Mouse (Mus musculus) ES-E14 (cell line): ENCODE measurements around the gene Mc1r. TPM values are rescaled to one million over a fixed set of nuclear protein-coding genes. Genes with fewer than 3 reads are reported as not detected.
"Not testable (repeated sequence)": the region's sequence is repeated elsewhere in the genome, so short reads cannot be mapped to it uniquely, and the experiment has no call there.

Source experiments
- DNase-seq: peaks from one replicate; pipeline ENCODE4 v3.0.0-alpha.2; 2013; ENCODE audit warnings: low read depth, low spot score
- H3K27ac ChIP-seq: 2 replicates; pipeline ENCODE4 v1.5.1; 2012; ENCODE audit warnings: low read depth, mild to moderate bottlenecking, low read length, moderate library complexity, mixed read lengths; ENCODE audit not compliant: poor library complexity, insufficient read depth, severe bottlenecking
- H3K36me3 ChIP-seq: 2 replicates; pipeline ENCODE4 v1.6.1; 2012; ENCODE audit warnings: mild to moderate bottlenecking, low read length, moderate library complexity, mixed read lengths; ENCODE audit not compliant: control insufficient read depth, poor library complexity, insufficient read depth, severe bottlenecking
- H3K4me1 ChIP-seq, 2 experiments: fragments of 150-350 bp in 1 of 2; sonication (generic) in 1 of 2; 2 replicates each; pipeline ENCODE4 v1.6.1; 2012; ENCODE audit warnings: low read length in 2 of 2, mild to moderate bottlenecking in 1 of 2, mixed read lengths in 1 of 2; ENCODE audit not compliant: control insufficient read depth in 2 of 2, insufficient read depth in 2 of 2, poor library complexity in 1 of 2
- H3K4me3 ChIP-seq, 2 experiments: fragments of 150-350 bp in 1 of 2; sonication (generic) in 1 of 2; 2 replicates each; pipeline ENCODE4 v1.5.1; 2012; ENCODE audit warnings: low read length in 2 of 2, low read depth in 1 of 2, mild to moderate bottlenecking in 1 of 2, mixed read lengths in 1 of 2; ENCODE audit not compliant: insufficient read depth in 1 of 2, poor library complexity in 1 of 2, severe bottlenecking in 1 of 2
- H3K9ac ChIP-seq: 2 replicates; pipeline ENCODE4 v1.6.1; 2012; ENCODE audit warnings: low read depth, mild to moderate bottlenecking, low read length, mixed read lengths; ENCODE audit not compliant: poor library complexity, insufficient read depth, severe bottlenecking
- H3K9me3 ChIP-seq: fragments of 150-350 bp; sonication (generic); 2 replicates; pipeline ENCODE4 v1.6.1; 2012; ENCODE audit warnings: low read depth, mild to moderate bottlenecking, low read length; ENCODE audit not compliant: control insufficient read depth, insufficient read depth
- CHD2 ChIP-seq: IDR thresholded peaks from 2 replicates; pipeline ENCODE4 v1.6.1; 2014; ENCODE audit warnings: mild to moderate bottlenecking, low read depth, low read length, inconsistent platforms
- HCFC1 ChIP-seq: IDR thresholded peaks from 2 replicates; pipeline ENCODE4 v1.6.1; 2012; ENCODE audit warnings: low read length, inconsistent platforms, borderline replicate concordance; ENCODE audit not compliant: insufficient read depth
- MAFK ChIP-seq: IDR thresholded peaks from 2 replicates; pipeline ENCODE4 v1.6.1; 2014; ENCODE audit warnings: mild to moderate bottlenecking, low read depth, low read length, inconsistent platforms; ENCODE audit not compliant: insufficient read depth
- ZC3H11A ChIP-seq: IDR thresholded peaks from 2 replicates; pipeline ENCODE4 v1.6.1; 2012; ENCODE audit warnings: low read depth, mild to moderate bottlenecking, inconsistent platforms, low read length, borderline replicate concordance
- ZNF384 ChIP-seq: IDR thresholded peaks from 2 replicates; pipeline ENCODE4 v1.6.1; 2012; ENCODE audit warnings: low read depth, low read length, inconsistent platforms
- in situ Hi-C, 2 experiments: fragments of 600-800 bp; cut with MboI; formaldehyde crosslinking; loops; one replicate each; pipeline ENCODE4 v1.15.1; 2025; ENCODE audit warnings: low sequenced_read_pairs in 2 of 2, inconsistent platforms in 1 of 2; ENCODE audit not compliant: unreplicated experiment in 2 of 2
- total RNA-seq: library from RNA; depleted of rRNA; stranded (reverse); fragments of 300-350 nt; gene quantifications from 2 replicates; pipeline ENCODE4 v1.2.3, GENCODE M21; 2012

Mc1r gene
- total RNA-seq, 1 experiment, result 0.27 TPM

DNA sequence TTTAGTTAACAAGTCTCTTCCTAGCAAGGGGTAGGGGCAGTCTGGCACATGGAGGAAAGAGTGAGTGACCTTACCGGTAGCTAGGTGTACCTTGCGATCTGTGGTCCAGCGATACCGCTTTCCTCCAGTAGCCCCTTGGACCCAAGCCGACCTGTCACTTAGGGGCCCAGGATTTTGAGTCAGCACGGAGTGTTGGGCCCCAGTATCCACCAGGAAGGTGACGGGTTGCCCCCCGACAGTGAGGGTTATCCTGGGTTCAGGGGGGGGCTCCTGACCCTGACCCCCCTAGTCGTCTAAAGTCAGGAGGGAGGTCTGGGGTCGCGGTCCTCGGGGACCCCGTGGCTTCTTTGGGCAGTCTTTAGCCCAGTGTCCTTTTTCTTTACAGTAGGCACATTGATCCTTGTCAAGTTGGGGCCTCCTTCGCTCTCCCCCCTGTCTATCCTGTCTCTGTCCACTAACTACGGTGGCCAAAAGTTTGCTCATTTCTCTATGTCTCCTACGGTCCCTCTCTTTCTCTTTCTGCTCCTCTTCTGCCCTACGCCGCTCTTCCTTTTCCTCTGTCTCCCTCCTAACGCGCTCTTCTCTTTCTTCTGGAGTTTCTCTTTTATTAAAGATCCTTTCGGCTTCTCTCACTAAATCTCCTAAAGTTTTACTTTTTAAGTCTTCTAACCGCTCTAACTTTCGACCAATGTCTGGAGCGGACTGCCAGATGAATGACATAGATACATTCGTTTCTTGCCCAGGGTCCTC is 24.9 kb downstream of the Mc1r start:
- DNase-seq, result no peak
- Histone ChIP-seq H3K9ac (no peak overlapping the region), H3K27ac (no peak overlapping the region), H3K4me3 (no peak overlapping the region), H3K36me3 (peaks cover 18% of the 10 kb centered on the region; the same call in 1 of the 2 replicates), H3K9me3 (no peaks in the 10 kb centered on the region), H3K4me1 (no peaks in the 10 kb centered on the region)
- in situ Hi-C loops, result no loop called here
- TF ChIP-seq ZC3H11A (no peak), MAFK (no peak), CHD2 (no peak), ZNF384 (no peak), HCFC1 (no peak)

DNA sequence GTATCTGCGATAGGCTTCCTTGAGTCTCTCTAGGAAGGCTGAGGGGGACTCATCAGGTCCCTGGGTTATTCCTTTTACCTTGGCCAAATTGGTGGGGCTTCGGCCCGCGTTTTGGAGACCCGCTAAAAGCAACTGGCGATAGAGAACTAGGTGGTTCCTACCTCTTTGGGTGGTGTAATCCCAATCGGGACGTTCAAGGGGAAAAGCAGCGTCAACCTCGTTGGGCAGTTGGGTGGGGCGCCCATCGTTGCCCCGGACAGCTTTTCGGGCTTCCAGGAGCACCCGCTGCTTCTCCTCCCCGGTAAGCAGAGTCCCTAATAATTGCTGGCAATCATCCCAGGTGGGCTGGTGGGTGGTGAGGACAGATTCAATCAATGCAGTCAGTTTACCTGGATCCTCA is 25.5 kb downstream of the Mc1r start:
- H3K36me3 ChIP-seq, result peaks cover 16% of the 10 kb centered on the region; the same call in 1 of the 2 replicates
- no peak overlapping the region for H3K9ac ChIP-seq
- H3K27ac ChIP-seq, result no peak overlapping the region
- TF ChIP-seq HCFC1 (no peak), MAFK (no peak), ZNF384 (no peak), CHD2 (no peak), ZC3H11A (no peak)
- in situ Hi-C loops, result no loop called here
- no peaks in the 10 kb centered on the region for H3K9me3 ChIP-seq
- no peak overlapping the region for H3K4me3 ChIP-seq
- no peak for DNase-seq
- H3K4me1 ChIP-seq, result no peaks in the 10 kb centered on the region

DNA sequence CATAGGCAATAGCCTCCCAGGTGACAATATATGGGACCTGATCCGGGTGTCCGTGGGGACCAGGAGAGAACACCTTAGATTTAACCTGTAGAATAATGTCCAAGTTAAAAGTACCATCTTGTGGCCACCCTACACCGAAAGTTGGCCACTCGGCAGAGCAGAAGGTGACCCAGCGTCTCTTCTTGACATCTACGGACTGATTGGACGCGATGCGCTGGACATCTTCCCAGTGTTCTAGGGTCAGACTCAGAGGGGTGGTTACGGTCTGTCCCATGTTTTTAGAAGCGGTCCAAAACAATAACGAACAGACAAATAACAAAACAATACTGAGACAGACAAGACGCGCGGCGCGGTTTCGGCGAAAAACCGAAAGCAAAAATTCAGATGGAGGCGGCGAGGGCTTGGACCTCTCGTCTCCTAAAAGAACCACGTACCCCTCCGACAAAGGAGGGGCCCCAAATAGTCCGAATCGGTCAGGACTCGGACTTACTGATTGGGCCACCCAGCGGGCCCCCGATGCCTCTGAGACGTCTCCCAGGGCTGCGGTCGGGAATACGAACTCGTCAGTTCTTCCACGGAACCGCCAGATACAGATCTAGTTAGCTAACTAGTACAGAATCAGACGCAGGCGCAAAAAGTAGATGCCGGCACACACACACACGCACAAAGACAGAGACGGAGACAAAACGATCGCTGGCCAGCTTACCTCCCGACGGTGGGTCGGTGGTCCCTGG is 26.5 kb downstream of the Mc1r start:
- H3K9ac ChIP-seq, in situ Hi-C loops, DNase-seq, H3K27ac ChIP-seq, H3K4me3 ChIP-seq, H3K4me1 ChIP-seq, H3K9me3 ChIP-seq: not testable (repeated sequence)
- H3K36me3 ChIP-seq, result peaks cover 14% of the 10 kb centered on the region; the same call in 1 of the 2 replicates

DNA sequence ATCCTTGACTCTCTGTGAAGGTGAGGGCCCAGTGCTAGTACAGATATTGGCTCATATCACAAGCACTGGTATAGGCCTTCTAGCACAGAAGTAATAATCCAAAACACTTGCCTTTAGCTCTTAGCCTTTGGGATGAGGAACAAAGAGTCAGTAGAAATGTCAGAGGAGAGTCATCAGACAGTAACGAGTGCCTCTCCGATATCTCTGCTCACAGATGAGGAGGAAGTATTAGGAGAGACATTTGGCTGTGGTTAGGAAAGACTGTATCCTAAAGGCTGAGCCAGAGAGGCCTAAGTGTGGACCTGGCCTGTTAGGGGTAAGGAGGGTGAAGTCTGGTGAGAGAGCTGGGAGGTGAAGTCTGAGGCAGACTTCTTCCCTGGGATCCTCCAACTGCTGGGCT is 34.9 kb downstream of the Mc1r start:
- TF ChIP-seq MAFK (no peak), ZNF384 (no peak), HCFC1 (no peak)

More for the DNA sequence above, 34.9 kb downstream of the Mc1r start:
- H3K27ac ChIP-seq, result no peak overlapping the region
- H3K4me3 ChIP-seq, result no peak overlapping the region
- no peaks in the 10 kb centered on the region for H3K9me3 ChIP-seq
- DNase-seq, result no peak
- H3K36me3 ChIP-seq, result no peaks in the 10 kb centered on the region
- in situ Hi-C loops, result no loop called here
- peaks cover 3 to 20% of the 10 kb centered on the region in 2 experiments; a peak in 3 of 4 replicates for H3K4me1 ChIP-seq
- H3K9ac ChIP-seq, result no peak overlapping the region
